In the genomic region with DNA sequence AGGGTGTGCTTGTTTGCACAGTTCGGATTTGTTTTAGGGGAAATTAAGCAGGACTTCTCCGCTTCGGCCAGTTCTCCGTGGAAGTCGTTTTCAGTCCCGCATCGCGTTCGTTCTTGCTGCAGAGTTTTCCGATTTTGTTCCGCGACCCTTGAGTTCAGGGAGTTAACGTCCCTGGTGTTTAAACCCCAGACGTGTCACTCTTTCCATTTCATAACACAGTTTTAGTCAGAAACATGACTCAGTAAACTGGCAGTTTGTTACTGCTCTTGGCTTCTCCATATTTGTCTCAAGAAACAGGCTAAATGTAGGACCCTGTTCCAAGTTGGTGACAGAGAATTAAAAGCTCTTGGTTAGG, we compare ENCODE assay signal across 7 mouse cellular contexts. TPM values are rescaled to one million over a fixed set of nuclear protein-coding genes. Genes with fewer than 3 reads are reported as not detected.
DNase-seq lines count a peak whose midpoint lies in the region; ATAC-seq lines count a peak whose summit lies in the region.

No protein-coding gene starts in this region.

- no peaks in the 10 kb centered on the region for H3K9me3 ChIP-seq in neural tube, embryonic 11.5 days (ENCODE audit: control insufficient read depth, low read length)
- no peaks in the 10 kb centered on the region for H3K9me3 ChIP-seq in embryonic facial prominence, embryonic 11.5 days (replicated peaks; ENCODE audit: control insufficient read depth, low read length)
- no peaks in the 10 kb centered on the region for H3K9me3 ChIP-seq in midbrain, embryonic 15.5 days

- no peaks in the 10 kb centered on the region for H3K4me1 ChIP-seq in neural tube, embryonic 11.5 days (ENCODE audit: control insufficient read depth, insufficient read depth, low read length)
- no peaks in the 10 kb centered on the region for H3K4me1 ChIP-seq in embryonic facial prominence, embryonic 11.5 days (ENCODE audit: control insufficient read depth, insufficient read depth, low read length)
- H3K4me1 ChIP-seq in midbrain, embryonic 15.5 days: peaks cover 15% of the 10 kb centered on the region

- WGBS in neural tube, embryonic 11.5 days: under 1% methylated on average over 14 of the region's 14 CpGs
- 0% methylated on average over 14 of the region's 14 CpGs for WGBS in embryonic facial prominence, embryonic 11.5 days
- WGBS in midbrain, embryonic 15.5 days: under 1% methylated on average over 14 of the region's 14 CpGs

- peak overlapping the region; percentile 47 for H3K4me2 ChIP-seq in neural tube, embryonic 11.5 days (ENCODE audit: low read depth)
- H3K4me2 ChIP-seq in embryonic facial prominence, embryonic 11.5 days (ENCODE audit: low read depth, low read length): peak overlapping the region; percentile 58
- peak overlapping the region; percentile 62 for H3K4me2 ChIP-seq in midbrain, embryonic 15.5 days

- peak overlapping the region; percentile 94 for H3K9ac ChIP-seq in neural tube, embryonic 11.5 days (ENCODE audit: low read length)
- H3K9ac ChIP-seq in embryonic facial prominence, embryonic 11.5 days (replicated peaks; ENCODE audit: low read length): peak overlapping the region; percentile 95
- H3K9ac ChIP-seq in midbrain, embryonic 15.5 days: peak overlapping the region; percentile 88

- H3K36me3 ChIP-seq in neural tube, embryonic 11.5 days (ENCODE audit: control insufficient read depth, insufficient read depth, low read length): no peaks in the 10 kb centered on the region
- no peaks in the 10 kb centered on the region for H3K36me3 ChIP-seq in embryonic facial prominence, embryonic 11.5 days (replicated peaks; ENCODE audit: control insufficient read depth, insufficient read depth, low read depth, low read length)
- H3K36me3 ChIP-seq in midbrain, embryonic 15.5 days (replicated peaks): no peaks in the 10 kb centered on the region

- H3K27ac ChIP-seq in neural tube, embryonic 11.5 days (ENCODE audit: low read depth, low read length): no peak overlapping the region
- H3K27ac ChIP-seq in embryonic facial prominence, embryonic 11.5 days (replicated peaks; ENCODE audit: low read depth, low read length): no peak overlapping the region
- peak overlapping the region; percentile 92 for H3K27ac ChIP-seq in midbrain, embryonic 15.5 days

- H3K4me3 ChIP-seq in neural tube, embryonic 11.5 days (ENCODE audit: low read depth, low read length): peak overlapping the region; percentile 89
- peak overlapping the region; percentile 88 for H3K4me3 ChIP-seq in embryonic facial prominence, embryonic 11.5 days (ENCODE audit: low read depth, low read length)
- H3K4me3 ChIP-seq in midbrain, embryonic 15.5 days: peak overlapping the region; percentile 61

- no peak for ATAC-seq in neural tube, embryonic 11.5 days (ENCODE audit: insufficient read depth, low FRiP score, low TSS enrichment)
- no peak for ATAC-seq in embryonic facial prominence, embryonic 11.5 days (replicated peaks; ENCODE audit: insufficient number of reproducible peaks, low FRiP score, low TSS enrichment, low read depth)
- ATAC-seq in inflammation-experienced regulatory T-cells, adult 6 months: peak; percentile 11
- peak; percentile 13 for ATAC-seq in midbrain, embryonic 15.5 days (replicated peaks)

- H3K27me3 ChIP-seq in neural tube, embryonic 11.5 days (ENCODE audit: control insufficient read depth, insufficient read depth, low read length): no peaks in the 10 kb centered on the region
- H3K27me3 ChIP-seq in embryonic facial prominence, embryonic 11.5 days (ENCODE audit: control insufficient read depth, insufficient read depth, low read length): no peaks in the 10 kb centered on the region
- H3K27me3 ChIP-seq in midbrain, embryonic 15.5 days (replicated peaks): no peaks in the 10 kb centered on the region

- no peak for DNase-seq in neural tube, embryonic 11.5 days (ENCODE audit: low spot score)
- no peak for DNase-seq in neural tube, embryonic 10.5 days (ENCODE audit: extremely low spot score, low spot score)
- DNase-seq in embryonic facial prominence, embryonic 11.5 days (ENCODE audit: low spot score): no peak
- no peak for DNase-seq in left cerebral cortex, adult 18-20 months (ENCODE audit: low spot score in 2 of 2)
- DNase-seq in retina, postnatal 1 day: no peak

RNA-seq across cellular contexts. Expression of gene Uhrf1bp1l, which starts 0.9 kb away (rescaled TPM):
- polyA plus RNA-seq in neural tube, embryonic 11.5 days (2014; fragmentation: Nextera tagmentation; extraction: Ambion mirVana): 27.6 and 31.6 TPM in 2 replicates
- 24.6 and 27.6 TPM in 2 replicates for polyA plus RNA-seq in embryonic facial prominence, embryonic 11.5 days (2014; fragmentation: Nextera tagmentation; extraction: Ambion mirVana)
- polyA plus RNA-seq in inflammation-experienced regulatory T-cells, adult 6 months (2017; shearing (Covaris generic)): 10 to 100 TPM; 22.5 to 33.8 (median 26.2) TPM
- 30.0 TPM in 2 replicates for polyA plus RNA-seq in midbrain, embryonic 15.5 days (2015; fragmentation: Nextera tagmentation; extraction: Ambion mirVana)
- 10 to 100 TPM; 77.1 to 81.1 TPM for total RNA-seq in left cerebral cortex, adult 18-20 months (2021)

RNA-seq across cellular contexts. Expression of gene Actr6, which starts 13.5 kb away (rescaled TPM):
- 39.5 and 40.3 TPM in 2 replicates for polyA plus RNA-seq in neural tube, embryonic 11.5 days (2014; fragmentation: Nextera tagmentation; extraction: Ambion mirVana)
- 46.3 and 50.9 TPM in 2 replicates for polyA plus RNA-seq in embryonic facial prominence, embryonic 11.5 days (2014; fragmentation: Nextera tagmentation; extraction: Ambion mirVana)
- 10 to 100 TPM; 43.5 to 52.5 (median 44.7) TPM for polyA plus RNA-seq in inflammation-experienced regulatory T-cells, adult 6 months (2017; shearing (Covaris generic))
- polyA plus RNA-seq in midbrain, embryonic 15.5 days (2015; fragmentation: Nextera tagmentation; extraction: Ambion mirVana): 47.7 and 55.6 TPM in 2 replicates
- 10 to 100 TPM; 19.4 to 21.0 TPM for total RNA-seq in left cerebral cortex, adult 18-20 months (2021)

RNA-seq across cellular contexts. Expression of gene Scyl2, which starts 59.6 kb away (rescaled TPM):
- polyA plus RNA-seq in neural tube, embryonic 11.5 days (2014; fragmentation: Nextera tagmentation; extraction: Ambion mirVana): 21.5 and 23.1 TPM in 2 replicates
- polyA plus RNA-seq in embryonic facial prominence, embryonic 11.5 days (2014; fragmentation: Nextera tagmentation; extraction: Ambion mirVana): 26.9 and 30.6 TPM in 2 replicates
- polyA plus RNA-seq in inflammation-experienced regulatory T-cells, adult 6 months (2017; shearing (Covaris generic)): 10 to 100 TPM in 1 of 3 experiments, 1 to 10 TPM in 2; 7.8 to 10.7 (median 9.9) TPM
- 9.1 and 10.1 TPM in 2 replicates for polyA plus RNA-seq in midbrain, embryonic 15.5 days (2015; fragmentation: Nextera tagmentation; extraction: Ambion mirVana)
- 10 to 100 TPM; 32.2 to 34.6 TPM for total RNA-seq in left cerebral cortex, adult 18-20 months (2021)

Comparison
In these comparisons a context has a peak if more than half of its experiments do, and no peak if none do; other contexts are left out.
1. ATAC-seq: peak in inflammation-experienced regulatory T-cells, adult 6 months (single experiment) and midbrain, embryonic 15.5 days (single experiment); none in neural tube, embryonic 11.5 days (single experiment) and embryonic facial prominence, embryonic 11.5 days (single experiment).
2. Peak in every context shown above with its lines, with median percentiles within 50 percentile points of each other: H3K4me2 ChIP-seq, H3K4me3 ChIP-seq and H3K9ac ChIP-seq.